Mouse (Mus musculus) heart, postnatal 4 days (tissue): ENCODE results near the gene Catip. TPM values are rescaled to one million over a fixed set of nuclear protein-coding genes. Genes with fewer than 3 reads are reported as not detected.
A peak's percentile ranks its signal among the peaks of the same experiment; 100 is the strongest.
"Not testable (repeated sequence)": the region's sequence is repeated elsewhere in the genome, so short reads cannot be mapped to it uniquely, and the experiment has no call there.

Experiments
- DNase-seq: peaks from one replicate; pipeline ENCODE4 v3.0.0; 2021
- total RNA-seq, 2 experiments: library from RNA; stranded (reverse); gene quantifications; 2 replicates each; pipeline ENCODE4 v1.2.3; 2021

Gene Catip
- total RNA-seq: under 1 TPM; 0.32 to 0.33 TPM

DNA sequence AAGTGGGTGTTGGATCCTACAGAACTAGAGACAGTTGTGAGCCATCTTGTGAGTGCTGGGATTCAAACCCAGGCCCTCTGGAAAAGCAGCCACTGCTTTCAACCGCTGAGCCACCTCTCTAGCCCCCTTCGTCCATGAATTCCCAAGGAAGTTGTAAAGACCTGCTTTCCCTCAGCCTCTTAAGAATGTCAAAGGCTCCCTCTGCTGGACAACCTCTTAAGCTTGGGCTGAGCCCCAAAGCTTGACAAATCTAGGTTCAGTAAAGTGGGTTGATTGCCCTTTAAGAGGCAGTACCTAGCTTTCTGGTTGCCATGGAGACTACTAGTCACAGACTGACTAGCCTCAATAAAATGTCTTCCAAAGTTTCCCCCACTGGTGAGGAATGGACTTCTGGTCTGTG lies at the start of gene Catip:
Gene Catip, plus strand, starts transcription at position 297 of the 400 bp plus-strand sequence.
- DNase-seq: peak; percentile 84

DNA sequence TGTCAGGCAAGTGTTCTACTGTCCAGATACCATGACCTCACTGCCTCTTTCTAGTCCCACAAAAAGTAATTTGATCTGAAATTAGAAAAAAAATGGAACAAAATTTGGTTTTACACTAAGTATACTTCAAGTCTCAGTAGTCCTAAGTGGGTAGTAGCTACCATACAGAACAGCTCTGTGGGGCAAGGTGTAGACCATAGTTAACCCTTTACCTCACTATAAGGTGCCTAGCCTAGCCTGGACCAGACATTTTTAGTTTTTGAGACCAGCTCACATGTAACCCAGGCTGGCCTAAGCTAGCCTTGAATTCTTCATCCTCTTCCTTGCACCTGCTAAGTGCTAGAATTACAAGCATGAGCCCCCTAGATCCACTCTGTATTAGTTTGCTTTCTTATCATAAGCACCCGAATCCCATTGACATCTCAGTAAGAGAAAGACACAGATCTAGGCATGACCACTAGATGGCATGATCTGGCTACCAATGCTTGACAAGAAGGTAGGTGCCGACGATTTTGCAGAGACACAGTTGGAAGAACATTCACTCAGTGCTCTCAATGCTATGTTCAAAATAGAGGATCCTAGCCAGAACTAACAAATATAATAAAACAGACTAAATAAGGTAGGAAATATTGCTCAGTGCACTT lies 48.7 kb upstream of the Catip start:
- peak; percentile 75 for DNase-seq

DNA sequence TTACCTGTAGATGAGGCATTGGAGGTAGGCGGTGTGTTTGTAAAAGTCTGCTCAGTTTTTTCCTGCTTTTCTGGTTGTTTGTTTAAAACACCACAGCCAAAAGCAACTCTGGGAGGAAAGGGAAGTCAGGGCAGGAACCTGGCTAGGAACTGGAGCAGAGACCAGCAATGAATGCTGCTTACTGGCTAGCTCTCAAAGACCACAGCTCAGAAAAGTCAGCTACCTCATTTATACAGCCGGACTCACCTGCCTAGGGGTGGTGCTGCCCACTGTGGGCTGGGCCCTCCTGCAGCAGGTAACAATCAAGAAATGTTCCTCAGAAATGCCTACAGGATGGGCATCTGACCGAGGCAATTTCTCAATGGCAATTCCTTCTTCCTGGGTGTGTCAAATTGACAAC lies 47.1 kb upstream of the Catip start:
- DNase-seq: no peak

DNA sequence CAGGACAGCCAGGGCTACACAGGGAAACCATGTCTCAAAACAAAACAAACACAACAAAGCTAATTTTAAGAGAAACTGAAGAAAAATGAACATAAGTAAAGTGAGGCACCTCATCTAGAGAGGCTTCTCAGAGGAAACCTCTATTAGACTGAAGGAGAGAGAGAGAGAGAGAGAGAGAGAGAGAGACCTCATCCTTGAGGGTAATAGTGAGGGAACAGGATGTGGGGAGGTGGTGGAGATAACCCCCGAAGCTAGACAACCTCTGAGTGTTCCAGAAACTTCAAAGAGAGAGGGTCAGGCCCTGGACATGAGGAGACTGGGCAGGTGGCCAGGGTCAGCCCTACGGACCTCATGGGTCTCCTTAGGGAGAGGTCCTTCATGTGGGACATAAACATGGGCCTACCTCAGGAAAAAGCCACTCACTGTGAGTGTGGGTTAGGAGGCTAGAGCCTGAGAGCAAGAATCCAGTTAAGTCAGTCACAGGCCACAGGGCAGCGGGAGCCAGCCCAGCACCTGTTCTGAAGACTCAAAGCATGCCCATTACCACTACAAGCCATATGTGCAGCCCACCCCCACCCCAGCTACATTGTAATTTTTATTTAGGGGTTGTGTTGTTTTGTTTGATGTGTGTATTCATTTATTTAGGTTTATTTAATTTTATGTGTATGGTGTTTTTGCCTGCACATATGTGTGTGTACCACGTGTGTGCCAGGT lies 45.6 kb upstream of the Catip start:
- DNase-seq: no peak

DNA sequence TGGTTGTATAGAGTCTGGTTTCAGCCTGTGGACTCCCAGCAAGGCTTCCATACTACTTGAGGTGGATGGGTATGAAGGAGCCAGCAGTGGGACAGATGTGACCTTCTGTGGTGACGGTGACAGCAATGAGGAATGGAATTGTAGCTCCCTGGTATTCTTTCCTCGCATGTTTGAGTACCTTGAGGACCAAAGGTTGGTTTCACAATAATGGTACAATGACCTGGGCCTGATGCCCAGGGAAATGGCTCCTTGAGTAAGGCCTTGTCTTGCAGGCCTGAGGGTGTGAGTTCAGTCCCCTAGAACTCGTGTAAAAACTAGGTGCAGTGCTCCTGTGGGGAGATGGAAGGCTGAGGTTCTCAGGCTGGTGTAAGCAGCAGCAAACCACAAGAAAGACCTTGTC lies 43.2 kb upstream of the Catip start:
- DNase-seq: no peak

DNA sequence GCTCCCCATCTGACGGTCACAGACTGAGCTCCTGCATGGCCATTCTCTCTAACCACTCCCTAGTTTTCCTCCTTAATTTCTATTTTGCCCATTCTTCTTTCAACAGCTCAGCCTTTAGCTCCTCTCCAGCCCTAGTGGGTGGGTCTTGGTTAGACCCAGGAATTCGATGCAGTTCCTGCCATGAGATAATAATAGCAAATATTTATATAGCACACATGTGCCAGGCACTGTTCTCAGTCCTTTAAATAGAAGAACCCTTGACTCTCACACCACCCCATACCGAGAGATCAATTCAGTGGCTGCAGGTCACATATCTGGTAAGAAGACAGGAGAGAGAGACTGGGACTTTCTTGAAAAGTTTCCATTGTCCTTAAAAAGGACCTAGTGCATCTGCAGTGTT lies 40.5 kb upstream of the Catip start:
- no peak for DNase-seq

DNA sequence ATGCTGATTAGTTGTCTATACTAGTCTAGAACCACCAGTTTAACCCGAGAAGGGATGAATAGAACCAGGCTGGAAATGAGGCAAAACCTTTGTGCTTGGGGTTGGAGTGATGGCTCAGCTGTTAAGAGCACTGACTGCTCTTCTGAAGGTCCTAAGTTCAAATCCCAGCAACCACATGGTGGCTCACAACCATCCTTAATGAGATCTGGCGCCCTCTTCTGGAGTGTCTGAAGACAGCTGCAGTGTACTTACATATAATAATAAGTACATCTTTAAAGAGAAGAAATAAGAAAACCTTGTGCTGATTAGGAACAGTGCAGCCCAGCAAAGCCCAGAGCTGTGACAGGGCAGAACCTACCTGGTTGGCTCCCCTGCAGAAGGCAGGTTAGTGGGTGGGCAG lies 35.0 kb upstream of the Catip start:
- DNase-seq: not testable (repeated sequence)

DNA sequence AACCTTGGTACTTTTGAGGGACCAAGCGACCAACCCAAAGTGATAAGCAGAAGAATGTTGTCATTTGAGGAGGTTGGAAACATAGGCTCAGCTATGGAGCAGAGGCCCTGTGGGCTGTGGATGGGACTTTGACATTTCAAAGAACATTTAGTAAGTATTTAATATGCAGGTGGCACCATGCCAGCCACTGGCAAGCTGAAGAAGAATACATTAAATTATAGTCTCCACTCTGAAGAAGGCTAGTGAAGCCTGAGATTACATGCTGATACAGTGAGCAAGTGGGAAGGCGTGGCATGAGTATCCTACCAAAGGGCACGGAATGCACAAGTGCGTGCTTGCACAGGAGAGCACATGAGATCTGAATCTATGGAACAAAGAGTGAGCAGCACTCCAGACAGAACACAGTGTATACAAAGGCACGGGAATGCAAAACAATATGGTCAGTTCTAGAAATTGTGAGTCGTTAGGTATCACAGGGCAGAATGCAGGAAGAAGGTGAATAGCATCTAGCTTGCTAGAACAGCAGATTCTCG lies 31.9 kb upstream of the Catip start:
- DNase-seq: no peak

DNA sequence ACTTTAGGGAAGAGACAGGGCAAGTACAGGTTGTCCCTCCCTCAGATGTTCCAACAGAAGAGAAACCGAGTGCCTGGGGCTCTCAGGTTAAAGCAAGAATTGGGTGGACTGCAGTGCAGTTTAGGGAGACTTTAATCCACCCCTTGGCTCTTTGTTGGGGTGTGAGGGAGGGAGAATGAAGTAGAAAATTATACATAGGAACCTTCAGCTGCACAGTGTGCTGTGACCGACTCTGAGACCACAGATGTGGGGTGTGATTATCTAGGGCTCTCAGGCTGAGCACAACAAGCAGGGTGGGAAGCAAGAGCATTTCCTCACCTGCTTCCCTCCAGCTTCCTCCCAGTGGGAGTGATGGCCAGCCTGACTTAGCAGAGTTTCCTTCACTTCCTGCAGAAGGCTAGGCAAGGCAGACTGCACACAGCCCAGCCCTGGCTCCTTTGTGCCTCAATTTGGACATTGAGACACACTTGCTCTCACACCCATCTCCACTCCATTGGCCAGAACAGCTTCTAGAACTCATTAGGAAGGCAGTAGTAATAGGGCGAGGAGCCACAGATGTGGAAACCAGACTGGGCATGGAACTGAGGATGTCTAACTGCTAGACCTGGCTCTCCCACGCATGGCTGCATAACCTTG lies 30.7 kb upstream of the Catip start:
- peak; percentile 49 for DNase-seq

DNA sequence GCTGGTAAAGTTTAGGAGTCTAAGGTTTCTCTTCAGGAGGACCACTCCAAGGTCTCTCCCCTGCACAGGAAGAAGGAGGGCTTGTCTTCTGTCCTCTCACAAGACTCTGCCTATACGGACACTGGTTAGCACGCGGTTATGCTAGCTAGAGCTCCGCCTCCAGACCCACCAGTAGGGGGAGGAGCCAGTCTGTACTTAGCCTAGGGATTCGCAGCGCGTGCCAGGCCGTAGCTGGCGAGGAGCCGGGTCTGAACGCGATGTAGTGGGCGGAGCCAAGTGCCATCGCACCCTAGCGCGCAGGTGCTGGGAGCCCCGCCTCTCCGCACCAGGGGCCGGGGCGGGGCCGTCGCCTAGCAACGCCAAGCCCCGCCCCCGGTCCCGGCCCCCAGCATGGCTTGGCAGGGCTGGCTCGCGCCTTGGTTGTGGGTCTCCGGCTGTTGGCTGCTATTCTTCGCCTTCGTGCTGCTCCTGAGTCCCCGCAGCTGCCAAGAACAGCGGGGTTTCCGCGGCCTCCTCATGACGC lies 29.6 kb upstream of the Catip start:
- peak; percentile 98 for DNase-seq

DNA sequence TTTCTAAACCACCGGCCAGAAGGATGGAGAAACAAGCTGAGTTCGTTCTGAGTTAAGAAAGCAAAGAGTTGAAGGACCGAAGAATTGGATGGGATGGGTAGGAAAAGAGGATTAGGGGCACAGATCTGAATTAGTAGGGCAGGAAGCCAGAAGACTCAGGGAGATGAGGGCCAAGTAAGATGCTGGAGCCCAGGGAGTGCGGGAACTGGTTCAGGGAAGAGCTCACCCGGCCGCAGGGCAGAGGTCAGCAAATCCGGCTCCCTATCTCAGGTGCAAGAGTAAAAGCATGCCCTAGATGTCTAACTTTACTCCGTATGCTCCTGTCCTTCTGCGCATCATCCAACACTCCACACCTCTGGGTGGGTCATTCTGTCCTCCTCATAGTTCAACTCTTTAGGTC lies 29.0 kb upstream of the Catip start:
- no peak for DNase-seq

DNA sequence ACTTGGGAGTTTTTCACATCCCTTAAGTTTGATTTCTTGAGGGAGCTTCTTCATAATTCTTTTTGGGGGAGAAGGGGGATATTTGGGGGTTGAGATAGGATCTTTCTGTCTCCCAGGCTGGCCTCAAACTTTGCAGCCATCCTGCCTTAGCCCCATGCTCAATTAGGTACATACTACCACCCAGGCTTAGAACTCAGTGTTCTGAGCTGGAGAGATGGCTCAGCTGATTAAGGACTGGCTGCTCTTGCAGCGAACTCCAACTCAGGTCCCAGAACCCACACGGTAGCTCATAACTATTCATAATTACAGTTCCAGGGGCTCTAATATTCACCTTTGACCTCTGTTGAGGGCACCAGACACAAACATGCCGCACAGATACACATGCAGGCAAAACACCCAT lies 27.3 kb upstream of the Catip start:
- DNase-seq: no peak

DNA sequence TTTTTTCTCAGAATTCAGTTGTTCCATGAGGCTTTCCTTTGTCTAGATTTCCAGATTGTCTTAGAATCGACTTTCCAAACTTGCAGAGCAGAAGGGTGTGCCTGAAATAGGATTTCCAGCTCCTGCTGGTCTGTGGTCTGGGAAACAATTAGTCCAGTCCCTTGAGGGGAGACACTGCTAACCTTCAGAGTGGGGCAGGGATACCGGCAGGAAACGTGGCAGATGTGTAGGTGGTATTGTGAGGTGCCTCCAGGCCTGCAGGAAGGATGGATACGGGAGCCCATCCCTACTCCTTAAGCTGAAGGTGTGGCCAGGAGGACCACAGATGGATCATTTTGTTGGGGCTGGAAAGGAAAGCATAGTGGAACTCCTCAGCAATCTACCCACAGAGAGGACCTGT lies 26.9 kb upstream of the Catip start:
- no peak for DNase-seq

DNA sequence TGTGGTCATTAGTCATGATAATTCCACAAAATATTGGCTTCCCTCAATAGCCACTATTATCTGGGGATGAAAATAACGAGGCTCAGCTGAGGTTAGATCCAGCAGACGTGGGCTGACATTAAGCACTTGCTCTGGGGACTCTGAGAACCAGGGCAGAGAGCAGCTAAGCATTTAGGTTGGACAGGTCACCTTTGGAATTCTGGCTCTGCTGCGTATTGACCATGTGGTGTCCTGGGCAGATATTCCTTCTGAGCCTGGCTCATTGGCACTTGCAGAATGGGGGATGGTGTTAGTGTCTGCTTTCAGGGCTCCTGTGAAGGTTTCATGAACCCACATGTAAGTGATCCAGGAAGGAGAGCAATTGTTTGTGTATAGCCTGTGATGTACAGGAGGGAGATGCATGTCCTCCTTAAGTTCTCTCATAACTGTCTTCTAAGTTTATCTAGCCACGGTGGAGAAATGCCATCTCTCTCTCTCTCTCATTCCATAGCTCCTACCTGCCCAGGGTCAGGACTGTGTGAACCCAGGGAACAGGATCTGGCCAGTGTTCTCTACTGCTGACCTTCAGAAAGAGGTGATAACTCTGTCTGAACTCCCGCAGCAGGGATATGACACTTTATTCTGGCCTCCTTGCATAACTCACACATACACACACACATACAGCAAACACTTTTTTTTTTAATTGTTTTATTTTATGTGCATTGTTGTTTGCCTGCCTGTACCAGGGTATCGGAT lies 26.3 kb upstream of the Catip start:
- no peak for DNase-seq

DNA sequence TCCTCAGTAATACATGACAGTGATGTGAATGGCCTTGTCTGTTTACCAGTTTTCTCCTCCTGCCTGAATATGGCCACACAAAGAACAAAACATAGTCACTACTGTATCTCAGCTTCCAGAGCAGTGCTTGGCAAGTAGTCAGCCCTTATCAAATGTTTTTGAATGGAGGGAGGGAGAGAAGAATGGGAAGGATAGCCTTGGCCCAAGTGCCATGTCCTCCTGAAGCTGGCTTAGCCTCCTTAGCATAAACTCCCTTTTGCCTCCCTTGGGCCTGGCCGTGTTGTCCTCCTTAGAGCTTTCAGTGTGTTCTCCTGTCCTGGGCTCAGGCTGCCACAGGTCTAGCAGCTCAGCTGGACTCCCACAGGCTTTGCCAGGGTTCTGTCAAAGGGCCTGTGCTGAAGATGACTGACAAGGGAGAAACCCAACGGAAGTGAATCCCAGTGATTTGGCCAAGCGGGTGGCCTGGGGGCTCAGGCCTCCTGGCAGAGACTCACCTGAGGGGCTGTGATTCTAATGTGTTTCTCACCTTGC lies 24.6 kb upstream of the Catip start:
- DNase-seq: no peak

DNA sequence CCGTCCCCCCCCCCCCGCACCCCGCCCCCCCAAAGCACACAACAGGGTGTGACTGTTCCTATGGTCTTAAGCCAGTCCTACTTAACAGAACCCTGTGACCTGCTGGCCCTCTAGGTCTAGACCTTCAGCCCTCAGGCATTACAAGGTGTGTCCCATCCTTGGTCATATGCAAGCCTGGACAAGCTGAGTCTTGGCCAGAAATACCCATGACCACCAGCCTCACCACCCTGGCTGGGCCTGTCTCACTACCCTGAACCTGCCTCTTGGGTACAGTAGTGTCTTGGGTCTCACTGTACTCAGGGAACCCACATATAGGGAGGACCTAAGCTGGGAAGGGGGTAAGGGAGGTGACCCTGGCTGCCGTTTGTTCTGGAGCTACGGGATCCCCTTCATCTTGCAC lies 23.9 kb upstream of the Catip start:
- no peak for DNase-seq

DNA sequence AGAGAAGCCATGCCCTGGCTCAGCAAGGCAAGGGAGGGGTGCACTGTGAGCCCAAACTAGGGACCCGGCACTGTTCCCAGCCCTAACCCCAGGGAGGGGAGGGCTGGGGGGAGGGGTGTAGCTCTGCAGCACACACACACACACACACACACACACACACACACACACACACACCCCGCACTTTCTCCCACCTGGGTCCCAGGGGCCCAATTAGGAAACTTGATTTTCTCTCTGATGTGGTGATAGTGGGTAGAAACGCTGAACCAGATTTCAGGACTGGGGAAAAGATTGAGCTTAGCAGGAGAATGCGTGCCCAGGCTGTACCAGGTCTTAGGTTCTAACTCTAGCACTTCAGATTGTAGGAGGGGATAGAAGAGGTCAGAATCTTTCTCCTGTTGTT lies 23.3 kb upstream of the Catip start:
- DNase-seq: no peak

DNA sequence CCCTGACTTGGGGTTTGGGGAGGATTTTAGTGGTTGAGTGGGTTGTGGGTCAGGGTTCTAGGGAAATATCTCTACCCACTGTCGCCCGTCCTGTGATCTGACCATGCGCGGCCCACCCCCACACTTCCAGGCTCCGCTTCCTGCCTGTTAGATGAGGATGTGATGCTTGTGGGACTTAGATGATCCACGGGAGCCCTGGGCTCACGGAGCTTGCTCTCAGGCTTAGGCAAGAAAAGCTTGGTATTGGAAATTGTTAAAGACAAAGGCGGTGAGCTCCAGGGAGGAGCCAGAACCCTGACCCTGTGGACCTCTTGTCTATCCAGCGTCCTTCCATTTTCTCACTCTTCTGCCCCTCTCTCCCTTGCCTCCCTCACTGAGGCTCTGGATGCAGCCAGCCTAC lies 22.0 kb upstream of the Catip start:
- no peak for DNase-seq

DNA sequence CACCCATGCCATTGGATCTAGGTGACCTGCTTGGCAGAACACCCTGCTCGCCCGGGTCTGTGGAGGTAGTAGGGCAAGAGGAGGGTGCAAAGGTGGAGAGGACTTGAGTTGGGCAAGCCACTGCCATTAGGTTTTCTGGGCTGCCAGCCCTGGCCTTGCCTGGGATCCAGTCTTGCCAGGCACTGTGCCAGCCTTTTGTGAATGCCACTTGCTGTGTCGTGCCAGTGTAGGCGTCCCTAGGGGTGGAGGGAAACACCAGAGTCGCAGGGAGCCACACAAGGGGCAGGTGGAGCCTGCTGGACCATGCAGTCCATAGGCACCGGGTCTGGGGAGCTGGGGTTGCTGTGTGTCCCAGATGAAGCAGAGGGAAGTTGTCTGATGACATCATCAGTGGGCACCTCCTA lies 21.5 kb upstream of the Catip start:
- DNase-seq: peak; percentile 65

DNA sequence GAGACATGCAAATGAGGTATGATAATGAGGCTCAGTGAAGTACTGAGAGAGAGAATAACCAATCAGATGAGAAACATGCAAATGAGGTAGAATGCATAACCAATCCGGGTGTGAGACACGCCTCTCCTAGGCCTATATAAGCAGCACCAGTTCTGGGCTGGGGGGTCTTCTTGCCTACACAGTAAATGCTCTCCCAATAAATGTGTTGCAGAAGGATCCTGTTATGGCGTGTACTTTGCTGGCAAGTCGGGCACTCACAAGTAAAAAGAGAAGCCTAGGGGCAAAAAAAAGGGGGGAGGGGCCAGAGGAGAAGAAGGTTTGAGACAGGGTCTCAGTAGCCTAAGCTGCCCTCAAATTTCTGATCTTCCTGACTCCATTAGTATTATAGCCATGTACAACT lies 20.9 kb upstream of the Catip start:
- not testable (repeated sequence) for DNase-seq

DNA sequence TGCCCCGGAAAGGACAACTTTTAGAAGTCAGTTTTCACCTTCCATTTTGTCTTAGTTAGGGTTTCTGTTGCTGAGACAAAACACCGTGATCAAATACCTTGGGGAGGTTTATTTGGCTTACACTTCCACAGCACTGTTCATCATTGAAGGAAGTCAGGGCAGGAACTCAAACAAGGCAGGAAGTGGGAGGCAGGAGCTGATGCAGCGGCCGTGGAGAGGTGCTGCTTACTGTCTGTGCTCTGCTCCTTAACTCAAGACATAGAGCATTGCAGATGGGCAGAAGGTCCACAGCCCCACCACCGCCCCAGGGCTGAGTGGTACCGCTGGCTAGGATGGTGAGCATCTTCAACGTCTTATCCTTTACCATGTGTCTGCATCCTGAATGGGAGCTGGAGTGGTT lies 20.0 kb upstream of the Catip start:
- no peak for DNase-seq

DNA sequence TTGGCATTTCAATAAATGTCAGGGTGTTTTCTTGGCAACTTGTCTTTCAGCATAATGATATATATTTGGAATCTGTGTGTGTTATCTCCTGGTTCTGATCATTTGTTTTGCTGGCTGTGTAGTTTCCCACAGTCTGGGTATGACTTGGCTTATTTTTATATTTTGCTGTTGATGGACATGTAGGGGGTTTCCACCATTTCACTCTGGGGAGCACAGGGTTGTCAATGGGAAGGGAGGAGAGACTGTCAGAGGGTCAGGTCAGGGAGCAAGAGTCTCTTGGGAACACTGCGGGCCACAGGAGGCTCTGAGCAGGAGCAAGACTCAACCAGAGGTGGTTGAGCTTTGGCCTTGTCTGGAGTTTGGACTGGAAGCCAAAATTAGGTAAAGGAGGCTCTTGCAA lies 19.6 kb upstream of the Catip start:
- DNase-seq: no peak

DNA sequence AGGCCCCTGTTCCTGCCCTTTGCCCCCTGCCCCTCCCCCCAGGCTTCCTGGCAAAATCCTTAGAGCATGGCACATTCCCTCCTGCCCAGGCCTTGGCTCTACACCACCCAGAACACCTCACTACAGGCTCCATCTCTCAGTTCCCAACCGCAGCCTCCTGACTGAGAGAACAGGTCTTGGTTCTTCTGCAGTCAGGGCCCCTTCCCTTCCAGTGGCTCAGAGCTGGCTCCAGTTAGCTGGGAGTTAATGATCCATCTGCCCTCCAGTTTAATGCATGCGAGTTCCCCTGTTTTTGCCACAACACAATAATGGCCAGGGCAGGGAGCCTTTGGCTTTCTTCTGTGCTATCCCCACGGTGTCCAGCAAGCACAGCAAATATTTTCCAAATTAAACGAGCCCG lies 18.7 kb upstream of the Catip start:
- no peak for DNase-seq
